Mouse (Mus musculus): ENCODE measurements around the gene Tcfl5. TPM values are rescaled to one million over a fixed set of nuclear protein-coding genes. Genes with fewer than 3 reads are reported as not detected.
A peak's percentile ranks its signal among the peaks of the same experiment; 100 is the strongest.

Gene Tcfl5
- polyA plus RNA-seq, 1 experiment from 2014 or later, result 0.13 TPM

GRCm38 (mm10) chr2:180676706-180677105, 34.2 kb upstream of the Tcfl5 start:
- no peak overlapping the region for H3K9ac ChIP-seq (ENCODE audit: low read depth, low read length)
- TF ChIP-seq CTCF (IDR thresholded peaks at IDR 0.05; ENCODE audit: low read depth), result no peak
- no peak overlapping the region for H3K4me3 ChIP-seq (replicated peaks; ENCODE audit: low read depth, low read length)
- 87% methylated on average over 2 of the region's 2 CpGs for WGBS
- no peak overlapping the region for H3K4me2 ChIP-seq (ENCODE audit: low read length)
- H3K27ac ChIP-seq, result no peak overlapping the region
- peaks cover 27% of the 10 kb centered on the region for H3K36me3 ChIP-seq (ENCODE audit: insufficient read depth, low read length)
- H3K27me3 ChIP-seq (ENCODE audit: insufficient read depth, low read length), result no peaks in the 10 kb centered on the region
- no peaks in the 10 kb centered on the region for H3K9me3 ChIP-seq (replicated peaks; ENCODE audit: low read length)
- no peaks in the 10 kb centered on the region for H3K4me1 ChIP-seq (replicated peaks; ENCODE audit: insufficient read depth, low read length)
- ATAC-seq (replicated peaks; ENCODE audit: low FRiP score, low read depth) (no peak), DNase-seq (ENCODE audit: low spot score) (no peak)

DNA sequence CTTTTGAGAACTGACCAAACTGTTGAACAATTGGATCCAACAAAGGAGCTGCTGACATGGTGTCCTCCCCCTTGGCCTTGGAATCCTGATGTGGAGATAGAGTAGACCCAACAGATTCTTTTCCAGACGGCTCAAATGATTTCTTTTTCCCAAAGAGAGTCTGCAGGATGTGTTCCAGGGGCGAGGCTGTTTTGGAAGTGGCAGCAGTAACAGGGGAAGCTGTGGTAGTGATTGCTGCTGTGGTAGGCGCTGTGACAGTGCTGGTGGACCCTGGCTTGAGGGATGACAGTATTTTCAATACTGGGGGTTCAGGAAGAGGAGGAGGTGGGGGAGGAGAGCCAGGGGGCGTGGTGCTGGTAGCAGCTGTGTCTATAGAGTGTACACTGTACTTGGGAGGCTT, 19.5 kb upstream of the Tcfl5 start:
- H3K36me3 ChIP-seq (ENCODE audit: insufficient read depth, low read length), result peaks cover 34% of the 10 kb centered on the region
- DNase-seq (ENCODE audit: low spot score) (no peak), ATAC-seq (replicated peaks; ENCODE audit: low FRiP score, low read depth) (no peak)
- no peaks in the 10 kb centered on the region; the same call in 1 of the 2 replicates for H3K4me1 ChIP-seq (replicated peaks; ENCODE audit: insufficient read depth, low read length)
- no peaks in the 10 kb centered on the region for H3K9me3 ChIP-seq (replicated peaks; ENCODE audit: low read length)
- no peaks in the 10 kb centered on the region for H3K27me3 ChIP-seq (ENCODE audit: insufficient read depth, low read length)
- H3K9ac ChIP-seq (ENCODE audit: low read depth, low read length), result no peak overlapping the region
- no peak overlapping the region for H3K4me3 ChIP-seq (replicated peaks; ENCODE audit: low read depth, low read length)
- TF ChIP-seq CTCF (IDR thresholded peaks at IDR 0.05; ENCODE audit: low read depth), result no peak
- no peak overlapping the region for H3K4me2 ChIP-seq (ENCODE audit: low read length)
- 80% methylated on average over 4 of the region's 4 CpGs for WGBS
- no peak overlapping the region for H3K27ac ChIP-seq

GRCm38 (mm10) chr2:180660521-180660920, 18.0 kb upstream of the Tcfl5 start:
- Histone ChIP-seq H3K4me2 (ENCODE audit: low read length) (no peak overlapping the region), H3K27me3 (ENCODE audit: insufficient read depth, low read length) (no peaks in the 10 kb centered on the region), H3K9ac (ENCODE audit: low read depth, low read length) (no peak overlapping the region), H3K36me3 (ENCODE audit: insufficient read depth, low read length) (peaks cover 21% of the 10 kb centered on the region), H3K4me3 (replicated peaks; ENCODE audit: low read depth, low read length) (no peak overlapping the region), H3K9me3 (replicated peaks; ENCODE audit: low read length) (no peaks in the 10 kb centered on the region), H3K4me1 (replicated peaks; ENCODE audit: insufficient read depth, low read length) (no peaks in the 10 kb centered on the region; the same call in 1 of the 2 replicates), H3K27ac (no peak overlapping the region)
- no peak for ATAC-seq (replicated peaks; ENCODE audit: low FRiP score, low read depth)
- DNase-seq (ENCODE audit: low spot score), result no peak
- TF ChIP-seq CTCF (IDR thresholded peaks at IDR 0.05; ENCODE audit: low read depth), result no peak
- 94% methylated on average over 5 of the region's 5 CpGs for WGBS

- Histone ChIP-seq H3K27ac (no peak overlapping the region), H3K9me3 (replicated peaks; ENCODE audit: low read length) (no peaks in the 10 kb centered on the region), H3K4me3 (replicated peaks; ENCODE audit: low read depth, low read length) (no peak overlapping the region), H3K4me2 (ENCODE audit: low read length) (peak overlapping the region; percentile 32), H3K36me3 (ENCODE audit: insufficient read depth, low read length) (peaks cover 15% of the 10 kb centered on the region; the same call in 1 of the 2 replicates), H3K4me1 (replicated peaks; ENCODE audit: insufficient read depth, low read length) (no peaks in the 10 kb centered on the region; the same call in 1 of the 2 replicates), H3K9ac (ENCODE audit: low read depth, low read length) (peak overlapping the region; percentile 43; the same call in 1 of the 2 replicates), H3K27me3 (ENCODE audit: insufficient read depth, low read length) (no peaks in the 10 kb centered on the region)
- 28% methylated on average over 42 of the region's 42 CpGs for WGBS
- DNase-seq (ENCODE audit: low spot score) (no peak), ATAC-seq (replicated peaks; ENCODE audit: low FRiP score, low read depth) (0 out of 2 replicates have a peak, but pooled peaks have one; percentile 11)
- no peak for TF ChIP-seq CTCF (IDR thresholded peaks at IDR 0.05; ENCODE audit: low read depth)
These were observed 17.0 kb upstream of the Tcfl5 start for GRCm38 (mm10) chr2:180659353-180660150.

DNA sequence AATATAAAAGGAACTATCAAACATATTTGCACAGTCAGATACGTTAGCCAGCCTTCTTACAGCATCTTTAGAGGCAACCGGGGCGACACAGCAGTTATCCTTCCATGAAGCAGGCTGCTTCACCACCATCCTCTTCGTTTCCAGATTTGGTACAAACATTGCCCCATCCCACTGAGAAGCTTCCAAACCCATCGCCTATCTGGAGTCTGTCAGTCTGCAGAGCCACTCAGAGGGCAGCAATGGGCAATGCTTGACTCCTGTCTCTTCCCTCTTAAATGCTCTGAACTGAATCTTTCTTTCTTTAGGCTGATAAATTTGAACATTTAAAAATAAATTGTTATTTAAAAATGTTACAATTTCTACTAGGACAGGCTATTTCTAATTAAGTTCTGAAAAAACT, 15.9 kb upstream of the Tcfl5 start:
- WGBS, result 93% methylated on average over 5 of the region's 5 CpGs
- Histone ChIP-seq H3K4me3 (replicated peaks; ENCODE audit: low read depth, low read length) (no peak overlapping the region), H3K27ac (no peak overlapping the region), H3K4me1 (replicated peaks; ENCODE audit: insufficient read depth, low read length) (no peaks in the 10 kb centered on the region; the same call in 1 of the 2 replicates), H3K36me3 (ENCODE audit: insufficient read depth, low read length) (peaks cover 15% of the 10 kb centered on the region; the same call in 1 of the 2 replicates), H3K9ac (ENCODE audit: low read depth, low read length) (no peak overlapping the region), H3K4me2 (ENCODE audit: low read length) (no peak overlapping the region), H3K9me3 (replicated peaks; ENCODE audit: low read length) (no peaks in the 10 kb centered on the region), H3K27me3 (ENCODE audit: insufficient read depth, low read length) (no peaks in the 10 kb centered on the region)
- no peak for DNase-seq (ENCODE audit: low spot score)
- no peak for TF ChIP-seq CTCF (IDR thresholded peaks at IDR 0.05; ENCODE audit: low read depth)
- ATAC-seq (replicated peaks; ENCODE audit: low FRiP score, low read depth), result no peak

DNA sequence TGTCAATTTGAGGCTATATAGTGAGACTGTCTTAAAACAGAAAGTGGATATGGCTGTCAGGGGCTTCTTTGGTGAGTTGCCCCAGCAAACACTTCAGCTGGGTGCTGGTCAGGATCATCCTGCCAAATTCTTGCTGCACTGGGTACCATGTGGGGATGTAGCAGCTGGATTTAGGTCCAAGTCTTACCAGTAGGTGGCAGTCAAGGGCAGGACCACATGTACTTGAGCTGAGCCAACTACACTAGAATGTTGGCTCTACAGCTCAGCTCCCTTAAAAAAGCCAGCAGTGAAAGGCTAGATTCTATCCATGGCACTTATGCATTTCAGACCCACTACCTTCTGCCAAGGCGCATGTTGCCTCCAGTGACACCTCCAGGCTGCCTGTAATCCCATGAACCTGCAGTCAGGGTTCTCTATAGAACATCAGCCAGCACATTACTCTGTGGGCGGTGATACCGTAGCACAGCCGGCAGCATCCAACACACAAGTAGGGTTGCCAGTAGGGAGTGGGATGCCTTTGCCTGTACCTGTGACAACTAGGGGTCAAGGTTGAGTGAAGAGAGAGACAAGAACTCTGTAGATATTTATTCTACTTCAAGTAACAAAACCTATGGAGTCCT, 15.0 kb upstream of the Tcfl5 start:
- H3K9ac ChIP-seq (ENCODE audit: low read depth, low read length), result no peak overlapping the region
- TF ChIP-seq CTCF (IDR thresholded peaks at IDR 0.05; ENCODE audit: low read depth), result peak; percentile 82
- no peak overlapping the region for H3K27ac ChIP-seq
- H3K27me3 ChIP-seq (ENCODE audit: insufficient read depth, low read length), result no peaks in the 10 kb centered on the region
- peaks cover 15% of the 10 kb centered on the region; the same call in 1 of the 2 replicates for H3K36me3 ChIP-seq (ENCODE audit: insufficient read depth, low read length)
- WGBS, result 79% methylated on average over 4 of the region's 4 CpGs
- H3K4me1 ChIP-seq (replicated peaks; ENCODE audit: insufficient read depth, low read length), result no peaks in the 10 kb centered on the region; the same call in 1 of the 2 replicates
- ATAC-seq (replicated peaks; ENCODE audit: low FRiP score, low read depth) (peak; percentile 55; the same call in 1 of the 2 replicates), DNase-seq (ENCODE audit: low spot score) (peak; percentile 77)
- H3K4me3 ChIP-seq (replicated peaks; ENCODE audit: low read depth, low read length), result no peak overlapping the region
- no peak overlapping the region for H3K4me2 ChIP-seq (ENCODE audit: low read length)
- no peaks in the 10 kb centered on the region for H3K9me3 ChIP-seq (replicated peaks; ENCODE audit: low read length)
